Mouse (Mus musculus) C2C12 (cell line): ENCODE data around the gene Scfd2. TPM values are rescaled to one million over a fixed set of nuclear protein-coding genes. Genes with fewer than 3 reads are reported as not detected.

Experiments
- H3K27me3 ChIP-seq: one replicate; pipeline ENCODE4 v1.6.1; 2011; ENCODE audit not compliant: control insufficient read depth, insufficient read depth, insufficient read length
- H3K36me3 ChIP-seq: one replicate; pipeline ENCODE4 v1.6.1; 2011; ENCODE audit not compliant: control insufficient read depth, insufficient read depth
- H3K4me3 ChIP-seq: one replicate; pipeline ENCODE4 v1.5.1; 2011; ENCODE audit warnings: mild to moderate bottlenecking, control low read depth; ENCODE audit not compliant: poor library complexity, insufficient read depth, severe bottlenecking
- H3K79me2 ChIP-seq: one replicate; pipeline ENCODE4 v1.6.1; 2011; ENCODE audit not compliant: control insufficient read depth, insufficient read depth
- H3K79me3 ChIP-seq: one replicate; pipeline ENCODE4 v1.6.1; 2011; ENCODE audit warnings: low read depth, control low read depth
- H3ac ChIP-seq: one replicate; pipeline ENCODE3; 2011; ENCODE audit warnings: low read depth; ENCODE audit not compliant: control insufficient read depth, insufficient read length
- CEBPB ChIP-seq: IDR thresholded peaks from one replicate; pipeline ENCODE4 v1.6.1; 2011; ENCODE audit warnings: low read depth, mild to moderate bottlenecking, control low read depth, moderate library complexity
- CTCF ChIP-seq: IDR thresholded peaks from one replicate; pipeline ENCODE4 v1.5.1; 2011; ENCODE audit not compliant: control insufficient read depth, insufficient read depth, insufficient read length
- FOSL1 ChIP-seq: IDR thresholded peaks from one replicate; pipeline ENCODE4 v1.8.0; 2011; ENCODE audit warnings: mild to moderate bottlenecking, low read length; ENCODE audit not compliant: poor library complexity, insufficient read depth, severe bottlenecking
- MAX ChIP-seq: IDR thresholded peaks from one replicate; pipeline ENCODE4 v1.6.1; 2011; ENCODE audit warnings: mild to moderate bottlenecking, control low read depth
- MYOD1 ChIP-seq: IDR thresholded peaks from one replicate; pipeline ENCODE4 v1.6.1; 2011; ENCODE audit warnings: low read depth; ENCODE audit not compliant: control insufficient read depth, insufficient read length
- MYOG ChIP-seq: IDR thresholded peaks from one replicate; pipeline ENCODE4 v1.6.1; 2011; ENCODE audit not compliant: control insufficient read depth, insufficient read length; ENCODE audit errors: extremely low read depth
- USF1 ChIP-seq: IDR thresholded peaks from one replicate; pipeline ENCODE4 v1.6.1; 2011; ENCODE audit warnings: low read depth, mild to moderate bottlenecking, control low read depth, moderate library complexity
- polyA plus RNA-seq: library from polyadenylated mRNA; unstranded; fragments of >200 nt; fragmentation: generic; extraction: Trizol; gene quantifications from one replicate; pipeline ENCODE4 v1.2.1, GENCODE M21; 2012; ENCODE audit warnings: missing spikeins

Gene Scfd2
- polyA plus RNA-seq, 1 experiment: 5.8 TPM

DNA sequence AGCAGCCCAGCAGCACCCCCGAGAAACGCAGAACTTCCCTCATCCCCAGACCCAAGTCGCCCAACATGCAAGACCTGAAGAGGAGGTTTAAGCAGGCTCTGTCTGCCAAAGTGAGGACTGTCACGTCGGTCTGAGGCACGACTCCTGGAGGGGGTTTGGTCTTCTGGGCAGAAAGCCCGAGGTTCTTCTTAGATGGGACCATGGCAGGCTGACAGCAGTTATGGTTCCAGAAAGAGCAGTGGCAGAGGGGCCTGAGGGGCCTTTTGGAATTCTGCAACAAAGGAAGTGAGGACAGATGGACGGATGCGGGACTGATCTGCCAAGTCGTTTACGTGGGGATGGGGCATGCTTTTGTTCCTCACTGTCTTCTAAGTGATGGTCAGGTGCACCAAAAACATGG is 333.1 kb downstream of the Scfd2 start:
- no peaks in the 10 kb centered on the region for H3K79me2 ChIP-seq
- H3ac ChIP-seq: no peak overlapping the region
- no peak overlapping the region for H3K4me3 ChIP-seq
- H3K79me3 ChIP-seq: no peaks in the 10 kb centered on the region
- TF ChIP-seq FOSL1 (no peak), MYOD1 (no peak), MYOG (no peak), MAX (no peak), USF1 (no peak), CTCF (no peak), CEBPB (no peak)
- no peaks in the 10 kb centered on the region for H3K36me3 ChIP-seq
- no peaks in the 10 kb centered on the region for H3K27me3 ChIP-seq

DNA sequence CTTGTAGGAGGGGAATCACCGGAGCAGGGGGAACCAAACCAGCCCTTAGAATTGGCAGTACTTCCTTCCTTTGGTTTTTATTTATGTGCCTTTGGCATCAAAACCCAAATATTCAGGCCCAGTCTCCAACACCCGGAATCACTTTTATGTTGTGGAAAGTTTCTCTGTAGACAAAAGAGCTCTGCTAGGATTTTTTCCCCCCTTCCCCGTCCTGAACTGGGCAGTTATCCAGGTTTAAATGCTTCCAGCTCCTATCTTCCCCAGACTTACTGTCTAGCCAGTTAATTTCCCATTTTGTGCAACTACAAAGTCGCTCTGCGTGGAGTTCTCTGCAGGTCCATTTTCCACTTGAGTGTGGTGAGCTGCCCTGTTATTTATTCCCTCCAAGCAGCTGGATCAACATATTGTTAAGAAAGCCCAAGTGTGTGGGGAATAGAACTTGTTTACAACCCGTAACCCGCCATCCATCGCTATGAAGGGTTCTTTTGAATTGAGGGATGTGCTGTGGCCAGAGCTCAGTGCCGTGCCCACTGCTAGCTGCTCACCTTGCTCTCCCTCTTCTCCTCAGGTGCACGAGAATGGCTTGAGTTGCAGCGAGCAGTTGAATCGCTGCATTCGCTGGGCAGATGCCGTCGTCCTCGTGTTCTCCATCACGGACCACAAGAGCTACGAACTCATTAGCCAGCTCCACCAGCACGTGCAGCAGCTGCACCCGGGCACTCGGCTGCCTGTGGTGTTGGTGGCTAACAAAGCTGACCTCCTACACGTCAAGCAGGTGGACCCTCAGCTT is 333.8 kb downstream of the Scfd2 start:
- Histone ChIP-seq H3ac (no peak overlapping the region), H3K27me3 (no peaks in the 10 kb centered on the region), H3K79me3 (no peaks in the 10 kb centered on the region), H3K4me3 (no peak overlapping the region), H3K36me3 (no peaks in the 10 kb centered on the region), H3K79me2 (no peaks in the 10 kb centered on the region)
- TF ChIP-seq CTCF: no peak
- TF ChIP-seq MAX: no peak
- no peak for TF ChIP-seq FOSL1

DNA sequence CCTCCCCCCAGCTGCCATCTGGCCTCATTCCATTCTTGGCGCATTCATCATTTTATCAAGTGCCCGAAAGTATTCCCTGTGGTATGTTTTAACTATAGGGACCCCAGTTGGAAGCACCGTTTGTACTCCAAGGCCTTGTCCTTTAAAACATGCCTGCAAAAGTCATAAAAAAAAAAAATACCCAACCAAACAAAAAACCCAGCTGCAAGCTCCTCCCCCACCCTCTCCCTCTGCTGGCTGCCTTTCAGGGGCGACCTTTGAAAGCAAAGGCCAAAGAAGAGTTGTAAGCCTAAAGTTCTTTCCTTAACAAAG is 335.3 kb downstream of the Scfd2 start:
- H3K4me3 ChIP-seq: no peak overlapping the region

DNA sequence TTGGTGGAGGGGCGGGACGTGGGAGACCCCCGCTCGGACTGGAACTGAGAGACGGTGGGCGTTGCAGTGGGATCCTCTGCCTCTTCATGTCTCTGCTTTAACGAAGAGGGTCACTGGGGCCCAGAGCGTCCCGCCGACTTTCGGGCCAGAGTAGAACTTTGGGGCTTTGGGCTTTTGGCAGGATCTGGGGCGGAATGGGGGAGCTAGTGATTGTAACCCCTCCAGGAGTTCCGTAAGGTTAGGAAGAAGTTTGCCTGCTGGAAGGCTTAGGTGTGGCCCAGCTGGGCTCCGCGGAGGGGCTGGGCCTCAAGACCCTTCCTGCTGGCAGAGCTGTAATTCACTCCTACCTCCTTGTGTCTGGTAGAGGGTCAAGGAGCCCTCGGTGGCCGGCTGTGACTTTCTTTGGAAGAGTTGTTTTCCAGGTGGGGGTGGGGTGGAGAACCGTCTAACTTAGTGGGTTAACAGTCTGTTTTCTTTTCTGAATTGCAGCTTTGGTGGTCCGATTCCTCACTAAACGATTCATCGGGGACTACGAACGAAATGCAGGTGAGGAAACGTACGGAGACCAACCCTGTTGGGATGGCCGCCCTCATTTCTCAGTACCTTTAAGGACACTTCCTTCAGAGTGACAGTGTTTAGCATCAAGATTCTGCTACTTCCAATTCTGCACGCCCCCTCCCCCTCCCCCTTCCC is 335.8 kb downstream of the Scfd2 start:
- H3K36me3 ChIP-seq: no peaks in the 10 kb centered on the region
- peak overlapping the region; percentile 91 for H3ac ChIP-seq
- H3K79me3 ChIP-seq: no peaks in the 10 kb centered on the region
- H3K79me2 ChIP-seq: no peaks in the 10 kb centered on the region
- no peak for TF ChIP-seq USF1
- no peak for TF ChIP-seq MYOG
- no peak for TF ChIP-seq CEBPB
- no peak for TF ChIP-seq MYOD1
- H3K4me3 ChIP-seq: peak overlapping the region; percentile 30
- H3K27me3 ChIP-seq: no peaks in the 10 kb centered on the region

More for the DNA sequence above, 335.3 kb downstream of the Scfd2 start:
- Histone ChIP-seq H3K27me3 (no peaks in the 10 kb centered on the region), H3K79me3 (no peaks in the 10 kb centered on the region), H3K36me3 (no peaks in the 10 kb centered on the region), H3K79me2 (no peaks in the 10 kb centered on the region), H3ac (no peak overlapping the region)
- TF ChIP-seq MYOG (no peak), CTCF (no peak), FOSL1 (no peak), CEBPB (no peak), USF1 (no peak), MAX (no peak), MYOD1 (no peak)

DNA sequence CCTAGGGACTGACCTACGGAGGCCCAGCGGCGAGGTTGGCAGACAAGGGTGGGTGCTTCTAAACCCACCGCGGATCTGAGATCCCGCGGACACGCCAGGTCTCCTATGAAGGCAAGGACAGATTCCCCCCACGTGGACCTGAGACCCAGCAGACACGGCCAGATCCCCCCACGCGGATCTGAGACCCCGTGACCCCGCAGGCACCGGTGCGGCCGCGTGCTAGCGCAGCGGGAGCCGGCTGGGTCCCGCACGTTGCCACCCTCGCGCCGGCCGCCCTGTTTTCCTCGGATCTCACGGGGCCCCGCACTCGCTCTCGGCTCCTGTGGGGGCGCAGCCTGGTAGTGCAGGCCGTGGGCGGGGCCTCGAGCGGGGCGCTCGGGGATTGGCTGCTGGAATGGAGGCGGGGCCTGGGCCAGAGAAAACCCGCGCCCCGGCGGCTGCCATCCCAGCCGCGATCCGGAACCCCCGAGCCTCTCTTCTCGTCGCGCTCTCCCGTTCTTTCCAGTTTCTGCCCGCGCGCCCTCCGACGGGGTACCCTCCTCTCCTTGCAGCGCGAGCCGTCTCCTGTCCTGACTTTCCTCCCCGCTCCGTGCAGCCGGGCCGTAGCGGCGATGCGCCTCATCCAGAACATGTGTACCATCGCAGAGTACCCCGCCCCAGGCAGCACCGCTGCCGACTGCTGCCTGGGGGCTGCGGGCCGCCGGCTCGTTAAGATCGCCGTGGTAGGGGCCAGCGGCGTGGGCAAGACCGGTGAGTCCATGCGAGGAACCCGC is 336.5 kb downstream of the Scfd2 start, which contains the start of gene Rasl11b:
Rasl11b (plus strand) TSS at position 446 of the 773 bp plus-strand sequence.
- Histone ChIP-seq H3ac (peak within 1 kb of the TSS; percentile 91), H3K27me3 (no peaks in the 10 kb centered on the region), H3K79me2 (no peaks in the 10 kb centered on the region), H3K36me3 (no peaks in the 10 kb centered on the region), H3K4me3 (peak within 1 kb of the TSS; percentile 30), H3K79me3 (no peaks in the 10 kb centered on the region)
- TF ChIP-seq CEBPB (no peak), MYOG (no peak), USF1 (no peak), FOSL1 (no peak)
